10 mouse cellular contexts compared by ENCODE assay signal in genomic region chr11:79047180-79047727, GRCm38 (mm10).
DNase-seq lines count a peak whose midpoint lies in the region; ATAC-seq and TF ChIP-seq lines count a peak whose summit lies in the region.
"Had no signal": no experiment of that assay in that cellular context is flagged by ENCODE, and none has a peak within 500 bp of the region (broad histone marks: within the 10 kb centered on the region; RNA-seq: fewer than 3 reads in every experiment).

No protein-coding gene starts in this region.

- peak; percentile 93 for DNase-seq in heart, adult 11 months
- no peak for DNase-seq in heart, postnatal 25 days (ENCODE audit: low spot score)
- DNase-seq in layer of hippocampus, adult 2 months (ENCODE audit: low spot score in 2 of 2): no peak
- DNase-seq in layer of hippocampus, postnatal 10 days (ENCODE audit: low spot score in 2 of 2): no peak
- peak; percentile 48 for DNase-seq in limb, embryonic 14.5 days (ENCODE audit: low spot score)
- DNase-seq in left cerebral cortex, postnatal 25 days (ENCODE audit: low spot score in 2 of 2): no peak
- DNase-seq in thymus, adult 18-20 months: no peak
- DNase-seq: cerebellum, postnatal 36 days; left cerebral cortex, postnatal 4 days had no signal

- intact Hi-C loops in heart, postnatal 25 days (cut with DNase I): loop anchor here (5.0 kb wide), 1 partner anchor 35 kb away; no protein-coding TSS in a partner anchor
- intact Hi-C loops in left cerebral cortex, postnatal 25 days (cut with DNase I): no loop called here

- peak overlapping the region; percentile 69 for H3K27ac ChIP-seq in layer of hippocampus, adult 2 months
- H3K27ac ChIP-seq in embryonic facial prominence, embryonic 12.5 days: peak overlapping the region; percentile 2; the same call in 1 of the 2 replicates
- H3K27ac ChIP-seq in limb, embryonic 14.5 days (replicated peaks; ENCODE audit: low read depth, low read length): peak overlapping the region; percentile 43; the same call in 1 of the 2 replicates

- no peak overlapping the region for H3K4me3 ChIP-seq in layer of hippocampus, adult 2 months
- no peak overlapping the region for H3K4me3 ChIP-seq in embryonic facial prominence, embryonic 12.5 days
- no peak overlapping the region; the same call in 1 of the 2 replicates for H3K4me3 ChIP-seq in limb, embryonic 14.5 days (replicated peaks; ENCODE audit: low read length)

- no peaks in the 10 kb centered on the region for H3K27me3 ChIP-seq in embryonic facial prominence, embryonic 12.5 days
- no peaks in the 10 kb centered on the region for H3K27me3 ChIP-seq in limb, embryonic 14.5 days (ENCODE audit: control insufficient read depth, insufficient read depth, low read length)

- H3K9ac ChIP-seq in embryonic facial prominence, embryonic 12.5 days: no peak overlapping the region
- peak overlapping the region; percentile 31 for H3K9ac ChIP-seq in limb, embryonic 14.5 days (ENCODE audit: low read depth, low read length, severe bottlenecking)

- H3K36me3 ChIP-seq in embryonic facial prominence, embryonic 12.5 days: peaks cover 14% of the 10 kb centered on the region
- H3K36me3 ChIP-seq in limb, embryonic 14.5 days (ENCODE audit: control insufficient read depth, insufficient read depth, low read length): peaks cover 28% of the 10 kb centered on the region

- no peak for TF ChIP-seq CTCF in layer of hippocampus, adult 2 months (conservative IDR thresholded peaks at IDR 0.05)

- ATAC-seq in embryonic facial prominence, embryonic 12.5 days (ENCODE audit: insufficient number of reproducible peaks, insufficient read depth, low FRiP score, low TSS enrichment): no peak
- ATAC-seq in limb, embryonic 14.5 days (ENCODE audit: low FRiP score, low read depth): peak; percentile 82

- no peak overlapping the region for H3K4me2 ChIP-seq in embryonic facial prominence, embryonic 12.5 days (replicated peaks)
- H3K4me2 ChIP-seq in limb, embryonic 14.5 days (replicated peaks; ENCODE audit: low read depth, low read length, severe bottlenecking): no peak overlapping the region

- WGBS in embryonic facial prominence, embryonic 12.5 days: 61% methylated on average over 11 of the region's 11 CpGs
- WGBS in limb, embryonic 14.5 days: 58% methylated on average over 11 of the region's 11 CpGs

- H3K4me1 ChIP-seq in embryonic facial prominence, embryonic 12.5 days: peaks cover 13% of the 10 kb centered on the region
- peaks cover 10% of the 10 kb centered on the region for H3K4me1 ChIP-seq in limb, embryonic 14.5 days (ENCODE audit: control insufficient read depth, insufficient read depth, low read length)

- no peaks in the 10 kb centered on the region for H3K9me3 ChIP-seq in embryonic facial prominence, embryonic 12.5 days
- no peaks in the 10 kb centered on the region for H3K9me3 ChIP-seq in limb, embryonic 14.5 days (ENCODE audit: control insufficient read depth, low read length)

- no peak for TF ChIP-seq POLR2A in limb, embryonic 14.5 days (IDR thresholded peaks at IDR 0.05; ENCODE audit: borderline replicate concordance, extremely low read depth, insufficient read depth, insufficient read length)

Comparison
In these comparisons a context has a peak if more than half of its experiments do, and no peak if none do; other contexts are left out.
1. DNase-seq: peak in heart, adult 11 months (single experiment) and limb, embryonic 14.5 days (single experiment); none in heart, postnatal 25 days (single experiment), layer of hippocampus, adult 2 months (0 of 2), layer of hippocampus, postnatal 10 days (0 of 2), left cerebral cortex, postnatal 25 days (0 of 2) and thymus, adult 18-20 months (0 of 2).
2. H3K27ac ChIP-seq: peak in every context shown above with its lines; median percentile 69 in layer of hippocampus, adult 2 months; 43 in limb, embryonic 14.5 days; 2 in embryonic facial prominence, embryonic 12.5 days.